Mouse (Mus musculus) neutrophil, adult 5-6 weeks (primary cell): Measurements from ENCODE around the gene Ffar4. TPM values are rescaled to one million over a fixed set of nuclear protein-coding genes. Genes with fewer than 3 reads are reported as not detected.

Source experiments
- ATAC-seq: fragments of 151-379, 151-347 bp; 2 replicates; pipeline ENCODE4 v1.8.0; 2017; ENCODE audit warnings: mild to moderate bottlenecking, moderate TSS enrichment; ENCODE audit not compliant: insufficient number of reproducible peaks, poor library complexity, low FRiP score, severe bottlenecking; ENCODE audit errors: extremely low read depth
- total RNA-seq: library from RNA; stranded (forward); fragments of 200-1000 nt; gene quantifications from 2 replicates; pipeline ENCODE4 v1.2.3, GENCODE M21; 2017

Gene Ffar4
- total RNA-seq, 1 experiment from 2014 or later, result not detected

- no peak for ATAC-seq
These were observed 7.5 kb upstream of the Ffar4 start for GRCm38 (mm10) chr19:38089358-38089757.

- no peak for ATAC-seq
These were observed 5.3 kb upstream of the Ffar4 start for GRCm38 (mm10) chr19:38091512-38091985.

DNA sequence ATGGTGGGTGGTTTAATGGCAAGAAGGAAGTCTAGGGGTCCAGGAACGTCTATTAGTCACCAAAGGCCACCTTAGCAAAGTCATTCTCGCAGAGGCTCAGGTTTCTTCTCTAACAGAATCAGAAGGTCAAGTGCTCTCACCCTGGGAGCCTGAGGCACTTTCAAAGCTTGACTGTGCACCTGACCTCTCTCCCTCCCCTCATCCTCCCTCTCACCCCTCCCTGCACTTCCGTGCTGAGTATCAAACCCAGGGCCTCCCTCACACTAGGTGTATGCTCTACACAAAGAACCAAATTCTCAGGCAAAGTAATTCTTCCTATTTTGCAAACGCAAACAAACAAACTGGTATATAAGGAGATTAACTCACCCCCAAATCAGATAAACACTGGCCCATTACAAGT is 640 bp upstream of the Ffar4 start:
- ATAC-seq, result no peak

DNA sequence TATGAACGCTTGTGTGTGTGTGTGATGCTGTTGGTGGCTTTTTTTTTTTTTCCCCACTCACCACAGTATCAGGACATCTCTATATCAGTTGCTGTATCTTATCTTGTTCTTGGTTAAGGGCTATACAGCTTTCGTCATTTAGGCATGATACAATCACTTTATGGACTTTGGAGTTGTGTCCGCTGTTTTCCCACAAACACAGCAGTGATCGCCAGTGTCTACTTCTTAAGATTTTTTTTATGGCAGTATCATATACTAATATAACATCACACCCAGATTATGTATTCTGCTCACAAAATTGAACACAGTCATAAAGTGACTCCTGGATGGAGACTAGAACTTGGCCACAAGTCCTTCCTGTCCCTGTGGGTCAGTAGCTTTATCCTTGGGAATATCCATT is 11.0 kb downstream of the Ffar4 start:
- ATAC-seq, result no peak

GRCm38 (mm10) chr19:38109506-38110242 is 12.8 kb downstream of the Ffar4 start:
- no peak for ATAC-seq

DNA sequence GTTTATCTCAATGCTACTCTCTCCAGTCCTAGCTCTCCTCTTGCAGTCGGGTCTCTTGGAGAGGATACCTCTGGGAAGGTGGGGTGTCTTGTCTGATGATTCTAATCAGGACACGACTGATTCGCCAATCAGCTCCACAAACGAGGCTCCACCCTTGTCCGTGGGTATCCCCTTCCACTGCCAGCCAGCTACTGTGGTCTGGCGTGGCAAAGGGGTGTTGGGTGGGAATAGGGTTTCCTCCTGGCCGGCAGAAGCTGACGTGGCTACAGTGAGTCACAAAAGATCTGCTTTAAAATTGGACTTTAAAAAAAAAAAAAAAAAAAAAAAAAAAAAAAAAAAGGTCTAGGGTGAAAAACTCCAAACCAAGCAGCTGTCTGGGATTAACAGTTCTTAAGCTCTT is 14.2 kb downstream of the Ffar4 start:
- ATAC-seq, result no peak

- ATAC-seq, result no peak
These were observed 15.7 kb downstream of the Ffar4 start for GRCm38 (mm10) chr19:38112575-38112974.

GRCm38 (mm10) chr19:38114834-38115491 is 18.1 kb downstream of the Ffar4 start:
- no peak for ATAC-seq

DNA sequence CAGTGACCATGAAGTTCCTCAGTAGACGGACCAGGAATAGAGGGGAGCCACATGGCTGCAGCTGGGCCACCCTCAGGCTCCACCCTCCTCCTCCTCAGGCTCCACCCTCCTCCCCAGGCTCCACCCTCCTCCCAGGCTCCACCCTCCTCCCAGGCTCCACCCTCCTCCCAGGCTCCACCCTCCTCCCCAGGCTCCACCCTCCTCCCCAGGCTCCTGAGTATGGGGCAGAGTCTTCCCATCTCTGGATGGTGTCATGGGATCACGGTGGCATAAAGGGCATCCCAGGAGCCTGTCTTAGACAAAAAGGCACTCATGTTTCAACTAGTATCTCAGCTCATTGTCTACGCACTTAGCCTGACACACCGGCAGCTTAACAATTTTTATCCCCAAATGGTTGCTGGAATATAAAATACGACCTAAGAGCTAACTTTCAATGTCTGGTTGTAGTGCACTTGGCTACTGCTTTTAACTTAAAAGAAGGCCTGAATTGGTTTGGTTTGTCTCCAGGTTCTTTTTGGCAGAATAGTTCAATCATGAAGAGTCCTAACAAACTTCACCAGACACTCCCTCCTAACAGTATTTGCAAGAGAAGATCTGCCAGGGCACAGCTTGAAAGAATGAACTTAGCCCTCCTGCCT is 23.4 kb downstream of the Ffar4 start:
- no peak for ATAC-seq

DNA sequence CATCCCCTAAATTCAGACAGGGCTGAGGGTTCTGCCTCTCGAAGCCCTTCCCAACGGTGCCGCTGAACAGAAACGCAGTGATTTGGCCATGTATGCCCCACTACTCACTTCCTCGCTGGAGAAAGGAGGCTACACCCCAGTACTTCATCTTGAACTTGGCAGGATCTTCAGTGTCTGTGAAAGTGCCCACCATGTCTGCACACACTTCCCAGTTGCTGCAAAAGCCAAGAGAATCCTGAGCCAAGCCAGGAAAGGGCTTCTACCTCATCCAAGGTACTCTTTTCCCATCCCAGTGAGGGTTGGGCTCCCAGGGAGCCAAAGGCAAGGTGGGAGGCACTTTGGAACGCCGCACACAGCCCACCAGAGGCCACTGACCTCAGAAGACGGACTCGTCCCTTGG is 27.1 kb downstream of the Ffar4 start:
- ATAC-seq, result no peak

DNA sequence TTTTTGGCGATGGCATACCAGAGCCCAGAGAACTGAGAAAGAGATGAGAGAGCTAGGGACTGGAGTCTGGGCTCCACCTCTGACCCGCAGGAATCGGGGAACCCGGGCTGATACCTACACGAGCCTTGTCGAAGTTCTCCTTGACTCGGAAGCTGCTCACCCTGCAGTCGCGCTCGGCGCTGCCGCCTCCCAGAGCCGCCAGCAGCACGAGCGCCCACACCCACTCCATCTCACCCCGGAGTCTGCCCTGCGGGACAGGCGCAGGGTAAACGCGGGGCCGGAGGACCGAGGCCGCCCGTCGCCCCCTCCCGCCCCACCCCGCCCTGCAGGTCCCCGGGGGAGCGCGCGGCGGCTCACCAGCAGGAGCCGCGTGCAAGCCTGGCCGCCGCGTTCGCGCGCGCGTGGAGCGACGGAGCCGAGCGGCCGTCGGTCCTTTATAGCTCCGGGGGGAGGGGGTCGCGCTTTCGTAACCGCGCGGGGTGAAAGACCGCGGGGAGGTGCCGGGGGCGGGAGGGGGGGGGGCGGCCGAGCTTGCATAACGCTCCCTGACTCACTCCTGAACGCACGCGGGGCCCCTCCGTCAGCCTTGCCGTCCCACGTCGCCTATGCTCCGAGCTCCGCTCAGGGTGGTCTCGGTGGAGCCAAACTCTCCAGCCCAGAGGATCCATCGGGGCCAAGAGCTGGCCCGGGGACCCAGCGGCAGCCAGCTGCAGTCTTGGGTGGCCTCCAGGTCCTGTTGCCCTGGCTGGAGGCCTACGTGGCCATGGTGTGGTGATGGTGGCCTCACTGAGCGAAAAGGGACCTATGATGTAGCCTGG is 27.7 kb downstream of the Ffar4 start:
- no peak for ATAC-seq

- no peak for ATAC-seq
These were observed 28.3 kb downstream of the Ffar4 start, which contains the start of gene Rbp4 for GRCm38 (mm10) chr19:38125219-38125610. Gene Rbp4, minus strand, starts transcription at chr19:38125281.

DNA sequence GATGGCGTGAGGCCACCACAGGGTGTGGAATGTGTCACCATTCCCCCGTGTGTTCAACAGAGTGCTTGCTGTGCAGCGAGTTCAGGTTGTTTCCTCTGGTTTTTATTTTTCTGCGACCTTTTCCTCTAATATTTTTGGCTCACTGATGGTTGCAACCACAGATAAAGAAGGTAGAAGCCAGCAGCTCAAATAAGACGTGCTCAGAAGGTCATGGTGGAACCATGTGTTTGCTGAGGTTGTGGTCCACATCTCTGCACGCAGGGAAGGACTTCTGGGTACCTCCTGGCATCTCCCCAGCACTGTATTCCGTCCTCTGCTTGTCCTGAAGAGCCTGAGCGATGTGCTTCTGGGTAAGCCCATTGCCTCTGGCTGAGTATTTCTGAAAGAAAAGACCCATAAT is 29.8 kb downstream of the Ffar4 start:
- no peak for ATAC-seq

DNA sequence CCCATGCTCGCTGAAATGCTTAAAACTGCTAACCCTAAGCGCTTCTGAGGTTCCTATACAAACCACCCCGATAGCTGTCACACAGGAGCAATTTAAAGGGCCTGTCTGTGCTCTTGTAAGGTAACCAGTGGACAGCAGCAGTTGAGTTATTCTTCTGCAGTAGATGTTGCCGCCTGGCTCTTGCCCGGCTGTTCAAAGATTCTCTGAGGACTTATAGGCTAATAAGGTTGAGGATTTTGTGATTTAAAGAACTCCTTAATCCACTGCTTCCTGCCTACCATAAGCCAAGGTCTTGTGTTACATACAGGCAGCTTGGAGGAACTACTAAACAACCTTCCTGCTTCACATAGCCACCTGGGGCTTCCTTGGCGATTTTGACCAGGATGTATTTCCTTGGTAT is 35.6 kb downstream of the Ffar4 start, which contains the start of gene Pde6c:
Pde6c (plus strand) TSS at position 301 of the 400 bp plus-strand sequence.
- no peak for ATAC-seq

GRCm38 (mm10) chr19:38133986-38134385 is 37.1 kb downstream of the Ffar4 start:
- ATAC-seq, result no peak

DNA sequence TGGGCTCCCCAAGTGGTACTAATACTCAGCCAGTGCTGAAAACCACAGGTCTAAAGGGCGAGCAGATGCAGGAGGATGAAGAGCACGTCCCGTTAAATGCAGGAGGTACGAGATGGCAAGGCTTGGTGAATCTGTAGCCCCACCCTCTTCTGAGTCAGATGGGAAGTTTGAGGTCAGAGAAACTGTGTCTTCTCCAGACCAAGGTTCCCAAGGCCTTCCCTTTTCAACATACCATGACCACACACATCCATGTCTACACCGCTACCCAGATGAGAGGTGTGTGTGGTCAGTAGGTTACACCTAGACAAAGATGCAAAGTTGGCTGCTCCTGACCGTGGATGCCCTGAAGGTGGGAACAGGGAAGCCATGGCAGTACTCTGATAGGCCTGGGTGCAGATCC is 37.9 kb downstream of the Ffar4 start:
- no peak for ATAC-seq

- ATAC-seq, result 0 out of 2 replicates have a peak, but pooled peaks have one; percentile 33
These were observed 46.8 kb downstream of the Ffar4 start for GRCm38 (mm10) chr19:38143540-38144271.

DNA sequence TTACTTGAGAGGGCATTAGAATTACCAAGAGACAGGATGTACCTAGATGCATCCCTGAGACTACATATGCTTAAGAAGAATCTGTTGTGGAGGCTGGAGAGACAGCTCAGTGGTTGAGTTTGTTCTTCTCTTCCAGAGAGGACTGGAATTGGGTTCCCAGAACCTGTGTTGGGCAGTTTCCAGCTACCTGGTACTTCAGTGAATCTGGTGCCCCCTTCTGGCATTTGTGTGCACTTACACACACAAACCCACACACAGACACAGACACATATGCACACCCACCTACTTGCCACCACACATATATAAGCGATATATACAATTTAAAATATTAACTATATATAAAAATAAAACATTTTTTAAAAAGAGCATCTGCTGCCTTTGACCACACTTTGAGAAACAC is 59.4 kb downstream of the Ffar4 start:
- ATAC-seq, result no peak
